Mouse (Mus musculus): ENCODE measurements at regions not wholly inside any gene's neighbourhood (a gene's known extent, or its start where the extent isn't known, plus 50 kb on each side); places are given as distances from the start of the nearest gene placed in this dataset.

GRCm38 (mm10) chr1:108577793-108578192 is 988.0 kb downstream of the Serpinb8 start:
- WGBS = 83% methylated on average over 3 of the region's 3 CpGs
- ATAC-seq (replicated peaks; ENCODE audit: low FRiP score, low TSS enrichment, low read depth) = no peak
- Histone ChIP-seq H3K27ac (ENCODE audit: low read depth) (no peak overlapping the region), H3K4me3 (ENCODE audit: low read depth, low read length) (no peak overlapping the region), H3K27me3 (replicated peaks; ENCODE audit: control insufficient read depth, insufficient read depth, low read length) (no peaks in the 10 kb centered on the region), H3K36me3 (ENCODE audit: control insufficient read depth, insufficient read depth, low read length) (no peaks in the 10 kb centered on the region), H3K9ac (ENCODE audit: low read length) (no peak overlapping the region), H3K4me1 (replicated peaks; ENCODE audit: control insufficient read depth, insufficient read depth, low read length) (no peaks in the 10 kb centered on the region), H3K4me2 (ENCODE audit: low read length) (no peak overlapping the region), H3K9me3 (ENCODE audit: control insufficient read depth, low read length) (no peaks in the 10 kb centered on the region)
- DNase-seq (ENCODE audit: low spot score) = no peak

DNA sequence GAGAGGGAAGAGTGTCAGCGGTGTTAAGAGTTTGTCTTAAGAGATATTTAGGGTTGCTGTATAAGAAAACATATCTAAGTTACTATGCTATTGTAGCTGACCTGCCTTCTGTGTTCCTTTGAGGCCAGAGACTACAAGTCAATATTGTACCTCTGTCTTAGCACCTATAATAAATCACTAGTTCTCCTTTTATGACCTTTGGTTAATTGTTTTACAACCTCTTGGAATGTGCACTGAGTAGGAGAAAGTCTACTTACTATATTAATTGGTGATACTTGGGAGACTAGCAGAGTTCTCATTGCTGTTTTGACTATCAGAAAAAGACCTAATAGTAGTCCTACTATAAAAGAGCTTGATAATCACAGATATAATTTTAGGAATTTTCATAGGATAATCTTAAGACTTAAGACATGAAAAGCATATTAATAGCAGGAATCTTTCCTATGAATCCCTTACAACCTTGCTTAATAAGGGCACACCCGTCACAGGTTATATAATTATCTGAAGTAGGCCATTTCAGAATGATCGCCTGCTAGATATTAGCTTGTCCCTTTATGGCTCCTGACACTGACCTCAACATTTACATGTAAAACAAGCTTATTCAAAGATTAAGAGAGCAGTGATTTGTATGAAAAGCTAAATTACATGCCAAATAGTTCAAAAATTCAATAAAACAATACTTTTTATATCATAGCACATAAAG is 1003.1 kb downstream of the Serpinb8 start:
- H3K9me3 ChIP-seq (ENCODE audit: control insufficient read depth, low read length) = no peaks in the 10 kb centered on the region
- H3K27ac ChIP-seq (ENCODE audit: low read depth) = no peak overlapping the region
- no peak overlapping the region for H3K4me2 ChIP-seq (ENCODE audit: low read length)
- H3K9ac ChIP-seq (ENCODE audit: low read length) = no peak overlapping the region
- H3K36me3 ChIP-seq (ENCODE audit: control insufficient read depth, insufficient read depth, low read length) = no peaks in the 10 kb centered on the region
- DNase-seq (ENCODE audit: low spot score) (no peak), ATAC-seq (replicated peaks; ENCODE audit: low FRiP score, low TSS enrichment, low read depth) (peak; percentile 80)
- H3K4me3 ChIP-seq (ENCODE audit: low read depth, low read length) = no peak overlapping the region
- no peaks in the 10 kb centered on the region for H3K4me1 ChIP-seq (replicated peaks; ENCODE audit: control insufficient read depth, insufficient read depth, low read length)
- no peaks in the 10 kb centered on the region for H3K27me3 ChIP-seq (replicated peaks; ENCODE audit: control insufficient read depth, insufficient read depth, low read length)
- WGBS = 66% methylated on average over 3 of the region's 3 CpGs

GRCm38 (mm10) chr1:108597129-108597528 is 1007.3 kb downstream of the Serpinb8 start:
- Histone ChIP-seq H3K4me2 (ENCODE audit: low read length) (no peak overlapping the region), H3K27me3 (replicated peaks; ENCODE audit: control insufficient read depth, insufficient read depth, low read length) (no peaks in the 10 kb centered on the region), H3K27ac (ENCODE audit: low read depth) (no peak overlapping the region), H3K4me1 (replicated peaks; ENCODE audit: control insufficient read depth, insufficient read depth, low read length) (no peaks in the 10 kb centered on the region), H3K9me3 (ENCODE audit: control insufficient read depth, low read length) (no peaks in the 10 kb centered on the region), H3K36me3 (ENCODE audit: control insufficient read depth, insufficient read depth, low read length) (no peaks in the 10 kb centered on the region), H3K4me3 (ENCODE audit: low read depth, low read length) (no peak overlapping the region), H3K9ac (ENCODE audit: low read length) (no peak overlapping the region)
- ATAC-seq (replicated peaks; ENCODE audit: low FRiP score, low TSS enrichment, low read depth) (no peak), DNase-seq (ENCODE audit: low spot score) (no peak)
- 96% methylated on average over 11 of the region's 11 CpGs for WGBS

Data from intestine, embryonic 14.5 days (tissue).